Mouse (Mus musculus) central nervous system, embryonic 18 days (tissue): ENCODE results near the gene Rtp3. TPM values are rescaled to one million over a fixed set of nuclear protein-coding genes. Genes with fewer than 3 reads are reported as not detected.

ENCODE experiments used
- polyA plus RNA-seq: library from polyadenylated mRNA; depleted of rRNA; stranded (reverse); fragments of >200 nt; gene quantifications from 2 replicates; pipeline ENCODE4 v1.2.3, GENCODE M21; 2012; rRNA removed

The Rtp3 gene
- polyA plus RNA-seq = 0.20 TPM in 1 of 2 replicates, not detected in the other

GRCm38 (mm10) chr9:110990204-110990603 is at the start of gene Rtp3:
Gene Rtp3, minus strand, starts transcription at chr9:110990583.

GRCm38 (mm10) chr9:111019022-111019421 is 28.6 kb upstream of the Rtp3 start, which contains the start of gene Ltf:
Gene Ltf, plus strand, starts transcription at chr9:111019271.

GRCm38 (mm10) chr9:110951397-110951796 is 39.0 kb downstream of the Rtp3 start, which contains the start of gene Lrrc2:
Gene Lrrc2, plus strand, starts transcription at chr9:110951545.

GRCm38 (mm10) chr9:110945926-110946325 is 44.5 kb downstream of the Rtp3 start, which contains the start of gene Tdgf1:
Gene Tdgf1, minus strand, starts transcription at chr9:110946158.

Other genes with a start within 250 kb of the Rtp3 start
- gene Myl3, start 248.7 kb downstream of the Rtp3 start, polyA plus RNA-seq = 0.73 and 8.6 TPM in 2 replicates
- 15.0 and 20.5 TPM in 2 replicates for gene Pth1r, start 243.4 kb downstream of the Rtp3 start, polyA plus RNA-seq
- gene Prss42, start 192.4 kb downstream of the Rtp3 start, polyA plus RNA-seq = not detected in 2 replicates
- not detected in 2 replicates for gene Prss44, start 176.6 kb downstream of the Rtp3 start, polyA plus RNA-seq
- gene Prss43, start 163.9 kb downstream of the Rtp3 start, polyA plus RNA-seq = 0.03 TPM in 1 of 2 replicates, not detected in the other
- gene Prss45, start 156.0 kb downstream of the Rtp3 start, polyA plus RNA-seq = 0.14 TPM in 1 of 2 replicates, not detected in the other
- 0.07 TPM in 1 of 2 replicates, not detected in the other for gene Prss46, start 146.1 kb downstream of the Rtp3 start, polyA plus RNA-seq
- 0.18 and 0.27 TPM in 2 replicates for gene Prss50, start 132.6 kb downstream of the Rtp3 start, polyA plus RNA-seq
- gene Als2cl, start 110.7 kb downstream of the Rtp3 start, polyA plus RNA-seq = 4.0 and 5.5 TPM in 2 replicates
- 3.4 and 4.6 TPM in 2 replicates for gene Tmie, start 110.5 kb downstream of the Rtp3 start, polyA plus RNA-seq
- not detected in 2 replicates for gene Fam240a, start 73.7 kb downstream of the Rtp3 start, polyA plus RNA-seq
- 0.06 and 0.17 TPM in 2 replicates for gene Tdgf1, start 44.4 kb downstream of the Rtp3 start, polyA plus RNA-seq
- gene Lrrc2, start 39.0 kb downstream of the Rtp3 start, polyA plus RNA-seq = 0.26 and 0.39 TPM in 2 replicates
- 0.26 and 0.92 TPM in 2 replicates for gene Ltf, start 28.7 kb upstream of the Rtp3 start, polyA plus RNA-seq
- 0.84 and 1.0 TPM in 2 replicates for gene Ccrl2, start 66.9 kb upstream of the Rtp3 start, polyA plus RNA-seq
- gene Lrrfip2, start 127.0 kb upstream of the Rtp3 start, polyA plus RNA-seq = 44.5 and 49.4 TPM in 2 replicates